Mouse (Mus musculus) hindbrain, embryonic 15.5 days (tissue): ENCODE results near the gene Ppp5c. TPM values are rescaled to one million over a fixed set of nuclear protein-coding genes. Genes with fewer than 3 reads are reported as not detected.

Experiments
- ATAC-seq: fragments of 200-750 bp; cut with Nextera tagmentation; 2 replicates; pipeline ENCODE4 v1.8.0; 2017; ENCODE audit warnings: low read depth, moderate number of reproducible peaks, moderate TSS enrichment; ENCODE audit not compliant: low FRiP score
- H3K27ac ChIP-seq: fragments of 300-500 bp; sonication (generic); replicated peaks from 2 replicates; pipeline ENCODE4 v1.5.1; 2015; ENCODE audit warnings: mild to moderate bottlenecking, inconsistent platforms
- H3K27me3 ChIP-seq: fragments of 300-500 bp; sonication (generic); 2 replicates; pipeline ENCODE4 v1.6.1; 2015; ENCODE audit warnings: control low read depth, inconsistent platforms
- H3K36me3 ChIP-seq: fragments of 300-500 bp; sonication (generic); 2 replicates; pipeline ENCODE4 v1.6.1; 2015; ENCODE audit warnings: control low read depth, inconsistent platforms
- H3K4me1 ChIP-seq: fragments of 300-500 bp; sonication (generic); replicated peaks from 2 replicates; pipeline ENCODE4 v1.6.1; 2015; ENCODE audit warnings: control low read depth, inconsistent platforms
- H3K4me2 ChIP-seq: fragments of 300-500 bp; sonication (generic); 2 replicates; pipeline ENCODE4 v1.6.1; 2015; ENCODE audit warnings: moderate library complexity, mild to moderate bottlenecking, inconsistent platforms
- H3K4me3 ChIP-seq: fragments of 300-500 bp; sonication (generic); 2 replicates; pipeline ENCODE4 v1.5.1; 2015; ENCODE audit warnings: mild to moderate bottlenecking, inconsistent platforms
- H3K9ac ChIP-seq: fragments of 300-500 bp; sonication (generic); 2 replicates; pipeline ENCODE4 v1.6.1; 2015; ENCODE audit warnings: inconsistent platforms
- H3K9me3 ChIP-seq: fragments of 300-500 bp; sonication (generic); 2 replicates; pipeline ENCODE4 v1.6.1; 2016; ENCODE audit warnings: control low read depth, inconsistent platforms
- WGBS: fragments of 180-500 bp; shearing (Covaris S2); methylation state at CpG from one replicate; pipeline ENCODE4 v1.1.7; 2015; 5-methylcytosine and 5-hydroxymethylcytosine counted together
- polyA plus RNA-seq: library from polyadenylated mRNA; unstranded; fragments of >200 nt; fragmentation: Nextera tagmentation; extraction: Ambion mirVana; gene quantifications from 2 replicates; pipeline ENCODE4 v1.2.1, GENCODE M21; 2015

Gene Ppp5c
- polyA plus RNA-seq, 1 experiment from 2014 or later: 136 TPM

DNA sequence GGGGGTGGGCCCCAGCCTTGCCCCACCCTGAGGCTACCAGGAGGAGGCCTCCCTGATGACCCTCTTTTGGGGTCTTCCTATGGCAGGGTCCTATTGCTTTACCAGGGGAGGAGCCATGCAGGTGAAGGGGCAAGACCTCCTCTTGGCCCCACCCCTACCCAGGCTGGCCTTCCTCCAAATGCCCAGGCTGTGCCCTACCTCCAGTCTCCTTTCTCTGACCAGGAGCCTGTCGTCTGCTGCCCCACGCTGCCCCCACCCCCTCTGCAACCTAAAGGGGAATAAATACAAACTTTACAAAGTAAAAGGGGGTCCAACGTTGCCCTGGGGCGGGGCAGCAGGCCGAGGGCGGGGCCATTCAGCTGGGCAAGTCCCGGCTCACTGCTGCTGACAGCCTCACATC is 23.0 kb downstream of the Ppp5c start:
- 91% methylated on average over 7 of the region's 7 CpGs for WGBS

GRCm38 (mm10) chr7:17003230-17003960 is 24.3 kb downstream of the Ppp5c start:
- H3K4me1 ChIP-seq: peaks cover 5% of the 10 kb centered on the region; the same call in 1 of the 2 replicates
- WGBS: 77% methylated on average over 7 of the region's 7 CpGs
- no peak overlapping the region for H3K27ac ChIP-seq
- no peak overlapping the region for H3K4me2 ChIP-seq
- no peak for ATAC-seq
- no peaks in the 10 kb centered on the region for H3K27me3 ChIP-seq
- no peaks in the 10 kb centered on the region for H3K9me3 ChIP-seq
- H3K9ac ChIP-seq: no peak overlapping the region
- peaks cover 37% of the 10 kb centered on the region for H3K36me3 ChIP-seq
- no peak overlapping the region for H3K4me3 ChIP-seq

More for the DNA sequence above, 23.0 kb downstream of the Ppp5c start:
- H3K27me3 ChIP-seq: no peaks in the 10 kb centered on the region
- no peak overlapping the region for H3K9ac ChIP-seq
- H3K9me3 ChIP-seq: no peaks in the 10 kb centered on the region
- no peak overlapping the region for H3K27ac ChIP-seq
- H3K4me3 ChIP-seq: no peak overlapping the region
- no peak for ATAC-seq
- 0 out of 2 replicates have a peak, but pooled peaks cover 3% of the 10 kb centered on the region for H3K4me1 ChIP-seq
- H3K4me2 ChIP-seq: no peak overlapping the region
- H3K36me3 ChIP-seq: peaks cover 49% of the 10 kb centered on the region

GRCm38 (mm10) chr7:17002375-17003195 is 25.1 kb downstream of the Ppp5c start:
- Histone ChIP-seq H3K27ac (no peak overlapping the region), H3K9ac (no peak overlapping the region), H3K36me3 (peaks cover 30% of the 10 kb centered on the region), H3K4me2 (no peak overlapping the region), H3K9me3 (no peaks in the 10 kb centered on the region), H3K4me1 (peaks cover 5% of the 10 kb centered on the region; the same call in 1 of the 2 replicates), H3K4me3 (no peak overlapping the region), H3K27me3 (no peaks in the 10 kb centered on the region)
- 9% methylated on average over 7 of the region's 7 CpGs for WGBS
- ATAC-seq: peak; percentile 69

- Histone ChIP-seq H3K4me1 (peaks cover 15% of the 10 kb centered on the region; the same call in 1 of the 2 replicates), H3K4me3 (no peak overlapping the region), H3K36me3 (peaks cover 8% of the 10 kb centered on the region), H3K4me2 (no peak overlapping the region), H3K9me3 (no peaks in the 10 kb centered on the region), H3K27me3 (no peaks in the 10 kb centered on the region), H3K9ac (no peak overlapping the region), H3K27ac (no peak overlapping the region)
- 28% methylated on average over 4 of the region's 4 CpGs for WGBS
- ATAC-seq: peak; percentile 10; the same call in 1 of the 2 replicates
Observed at GRCm38 (mm10) chr7:16999650-17000049, 28.1 kb downstream of the Ppp5c start.

- Histone ChIP-seq H3K4me3 (no peak overlapping the region), H3K9me3 (no peaks in the 10 kb centered on the region), H3K36me3 (peaks cover 6% of the 10 kb centered on the region), H3K4me1 (peaks cover 18% of the 10 kb centered on the region; the same call in 1 of the 2 replicates), H3K27me3 (no peaks in the 10 kb centered on the region), H3K9ac (no peak overlapping the region), H3K27ac (no peak overlapping the region), H3K4me2 (no peak overlapping the region)
- no peak for ATAC-seq
- 72% methylated on average over 4 of the region's 4 CpGs for WGBS
Observed at GRCm38 (mm10) chr7:16999233-16999632, 28.5 kb downstream of the Ppp5c start.

DNA sequence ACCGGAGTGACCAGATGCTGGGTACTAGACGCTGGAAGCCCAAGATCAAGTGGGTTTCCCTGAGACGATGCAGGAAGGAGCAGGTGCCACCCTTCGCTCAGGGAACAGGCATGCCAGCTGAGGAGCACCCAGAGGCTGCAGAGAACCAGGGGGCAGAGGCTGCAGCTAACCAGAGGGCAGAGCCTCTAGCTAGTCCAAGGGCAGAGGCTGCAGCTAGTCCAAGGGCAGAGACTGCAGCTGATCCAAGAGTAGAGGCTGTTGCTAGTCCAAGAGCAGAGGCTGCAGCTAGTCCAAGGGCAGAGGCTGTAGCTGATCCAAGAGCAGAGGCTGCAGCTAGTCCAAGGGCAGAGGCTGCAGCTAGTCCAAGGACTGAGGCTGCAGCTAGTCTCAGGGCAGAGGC is 32.4 kb downstream of the Ppp5c start:
- no peaks in the 10 kb centered on the region for H3K36me3 ChIP-seq
- no peaks in the 10 kb centered on the region for H3K27me3 ChIP-seq
- H3K4me3 ChIP-seq: peak overlapping the region; percentile 36
- H3K4me1 ChIP-seq: peaks cover 43% of the 10 kb centered on the region
- H3K9me3 ChIP-seq: no peaks in the 10 kb centered on the region
- H3K4me2 ChIP-seq: peak overlapping the region; percentile 44
- no peak overlapping the region for H3K27ac ChIP-seq
- no peak for ATAC-seq
- H3K9ac ChIP-seq: no peak overlapping the region
- 87% methylated on average over 4 of the region's 4 CpGs for WGBS

DNA sequence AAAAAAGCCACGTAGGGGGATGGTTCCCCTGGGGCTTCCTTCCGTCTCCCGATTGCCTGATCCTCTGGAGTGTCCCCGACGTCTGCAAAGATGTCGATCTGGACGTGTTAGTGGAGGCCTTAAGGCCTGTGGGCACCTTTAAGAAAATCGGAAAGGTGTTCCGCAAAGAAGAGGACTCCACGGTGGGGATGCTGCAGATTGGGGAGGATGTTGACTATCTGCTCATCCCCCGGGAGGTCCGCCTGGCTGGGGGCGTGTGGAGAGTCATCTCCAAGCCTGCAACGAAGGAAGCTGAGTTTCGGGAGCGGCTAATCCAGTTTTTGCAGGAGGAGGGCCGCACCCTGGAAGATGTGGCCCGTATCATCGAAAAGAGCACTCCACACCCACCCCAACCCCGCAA is 33.3 kb downstream of the Ppp5c start:
- 16% methylated on average over 20 of the region's 20 CpGs for WGBS
- Histone ChIP-seq H3K36me3 (no peaks in the 10 kb centered on the region), H3K4me3 (peak overlapping the region; percentile 36), H3K27ac (peak overlapping the region; percentile 64), H3K9me3 (no peaks in the 10 kb centered on the region), H3K9ac (peak overlapping the region; percentile 36; the same call in 1 of the 2 replicates), H3K4me2 (peak overlapping the region; percentile 44), H3K27me3 (no peaks in the 10 kb centered on the region), H3K4me1 (peaks cover 47% of the 10 kb centered on the region)
- no peak for ATAC-seq

- ATAC-seq: peak; percentile 75
- peak overlapping the region; percentile 36 for H3K9ac ChIP-seq
- no peaks in the 10 kb centered on the region for H3K36me3 ChIP-seq
- 9% methylated on average over 27 of the region's 27 CpGs for WGBS
- H3K27me3 ChIP-seq: no peaks in the 10 kb centered on the region
- no peaks in the 10 kb centered on the region for H3K9me3 ChIP-seq
- H3K4me2 ChIP-seq: peak overlapping the region; percentile 44
- H3K4me3 ChIP-seq: peak overlapping the region; percentile 36
- H3K4me1 ChIP-seq: peaks cover 49% of the 10 kb centered on the region
- H3K27ac ChIP-seq: peak overlapping the region; percentile 64
Observed at GRCm38 (mm10) chr7:16993651-16994399, 33.9 kb downstream of the Ppp5c start.

DNA sequence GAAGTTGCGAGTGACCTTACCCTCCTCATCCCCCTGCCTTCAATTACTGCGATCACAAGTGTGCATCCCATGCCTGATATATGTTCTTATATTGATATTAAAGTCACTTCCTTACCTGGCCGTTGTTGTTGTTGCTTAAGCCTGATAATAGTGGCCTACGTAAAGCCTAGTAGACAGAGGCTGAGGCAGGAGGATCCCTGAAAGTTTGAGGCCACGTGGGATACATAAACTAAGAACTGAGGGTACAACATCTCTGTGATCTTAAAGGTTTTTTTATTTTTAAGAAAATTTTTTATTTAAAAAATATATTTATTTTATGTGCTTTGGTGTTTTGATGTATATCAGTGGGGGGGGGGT is 35.3 kb downstream of the Ppp5c start, which contains the start of gene Ccdc8:
Ccdc8 (plus strand) TSS at position 258 of the 357 bp plus-strand sequence.
- Histone ChIP-seq H3K36me3 (no peaks in the 10 kb centered on the region), H3K4me1 (peaks cover 56% of the 10 kb centered on the region), H3K27me3 (no peaks in the 10 kb centered on the region), H3K27ac (peak within 1 kb of the TSS; percentile 75), H3K4me3 (peak within 1 kb of the TSS; percentile 36; the same call in 1 of the 2 replicates), H3K4me2 (peak within 1 kb of the TSS; percentile 44), H3K9ac (no peak within 1 kb of the TSS), H3K9me3 (no peaks in the 10 kb centered on the region)
- 98% methylated on average over 5 of the region's 5 CpGs for WGBS
- ATAC-seq: no peak

GRCm38 (mm10) chr7:16991681-16992450 is 35.9 kb downstream of the Ppp5c start:
- peaks cover 58% of the 10 kb centered on the region for H3K4me1 ChIP-seq
- 52% methylated on average over 18 of the region's 18 CpGs for WGBS
- no peak overlapping the region for H3K4me3 ChIP-seq
- no peaks in the 10 kb centered on the region for H3K9me3 ChIP-seq
- peak overlapping the region; percentile 75 for H3K27ac ChIP-seq
- H3K36me3 ChIP-seq: no peaks in the 10 kb centered on the region
- H3K9ac ChIP-seq: no peak overlapping the region
- no peaks in the 10 kb centered on the region for H3K27me3 ChIP-seq
- H3K4me2 ChIP-seq: peak overlapping the region; percentile 22
- ATAC-seq: peak; percentile 57; the same call in 1 of the 2 replicates
